Mouse (Mus musculus): ENCODE data around the gene Sp140.
"Not testable (repeated sequence)": the region's sequence is repeated elsewhere in the genome, so short reads cannot be mapped to it uniquely, and the experiment has no call there.

- TF ChIP-seq CTCF (IDR thresholded peaks at IDR 0.05; ENCODE audit: control insufficient read depth, insufficient read depth, low read length); POLR2A (IDR thresholded peaks at IDR 0.05; ENCODE audit: borderline replicate concordance, control insufficient read depth, low read depth, low read length): not testable (repeated sequence)
Observed at GRCm38 (mm10) chr1:85592526-85592925, 7.7 kb upstream of the Sp140 start.
